Mouse (Mus musculus) midbrain, embryonic 16.5 days (tissue): Measurements from ENCODE around the gene Lhfp. TPM values are rescaled to one million over a fixed set of nuclear protein-coding genes. Genes with fewer than 3 reads are reported as not detected.

ENCODE experiments used
- ATAC-seq: fragments of 200-750 bp; cut with Nextera tagmentation; 2 replicates; pipeline ENCODE4 v1.8.0; 2017; ENCODE audit warnings: moderate TSS enrichment
- H3K27ac ChIP-seq: fragments of 300-500 bp; sonication (generic); 2 replicates; pipeline ENCODE4 v1.5.1; 2014; ENCODE audit warnings: mild to moderate bottlenecking, low read length, mixed read lengths
- H3K27me3 ChIP-seq: fragments of 300-500 bp; sonication (generic); 2 replicates; pipeline ENCODE4 v1.6.1; 2014; ENCODE audit warnings: low read depth, low read length, mixed read lengths; ENCODE audit not compliant: control insufficient read depth, insufficient read depth
- H3K36me3 ChIP-seq: fragments of 300-500 bp; sonication (generic); 2 replicates; pipeline ENCODE4 v1.6.1; 2014; ENCODE audit warnings: mild to moderate bottlenecking, low read length, moderate library complexity, mixed read lengths; ENCODE audit not compliant: control insufficient read depth, insufficient read depth
- H3K4me1 ChIP-seq: fragments of 300-500 bp; sonication (generic); 2 replicates; pipeline ENCODE4 v1.6.1; 2014; ENCODE audit warnings: mild to moderate bottlenecking, low read length, mixed read lengths; ENCODE audit not compliant: control insufficient read depth, insufficient read depth
- H3K4me2 ChIP-seq: fragments of 300-500 bp; sonication (generic); 2 replicates; pipeline ENCODE4 v1.6.1; 2014; ENCODE audit warnings: mild to moderate bottlenecking, low read length, mixed read lengths
- H3K4me3 ChIP-seq: fragments of 300-500 bp; sonication (generic); 2 replicates; pipeline ENCODE4 v1.5.1; 2014; ENCODE audit warnings: low read depth, mild to moderate bottlenecking, low read length, moderate library complexity, mixed read lengths
- H3K9ac ChIP-seq: fragments of 300-500 bp; sonication (generic); 2 replicates; pipeline ENCODE4 v1.6.1; 2014; ENCODE audit warnings: low read depth, low read length, mixed read lengths
- H3K9me3 ChIP-seq: fragments of 300-500 bp; sonication (generic); replicated peaks from 2 replicates; pipeline ENCODE4 v1.6.1; 2014; ENCODE audit warnings: mild to moderate bottlenecking, low read length, mixed read lengths; ENCODE audit not compliant: control insufficient read depth, poor library complexity, severe bottlenecking
- WGBS: fragments of 180-500 bp; shearing (Covaris S2); extraction: QIAGEN DNeasy Blood & Tissue Kit; methylation state at CpG from one replicate; pipeline ENCODE4 v1.1.7; 2014; 5-methylcytosine and 5-hydroxymethylcytosine counted together
- polyA plus RNA-seq: library from polyadenylated mRNA; unstranded; fragments of >200 nt; fragmentation: Nextera tagmentation; extraction: Ambion mirVana; gene quantifications from 2 replicates; pipeline ENCODE4 v1.2.1, GENCODE M21; 2015

Lhfp gene
- polyA plus RNA-seq, 1 experiment from 2014 or later = 64.1 TPM

- ATAC-seq = no peak
- Histone ChIP-seq H3K4me2 (no peak overlapping the region), H3K9me3 (no peaks in the 10 kb centered on the region), H3K27me3 (no peaks in the 10 kb centered on the region), H3K36me3 (no peaks in the 10 kb centered on the region), H3K4me3 (no peak overlapping the region), H3K27ac (no peak overlapping the region), H3K4me1 (no peaks in the 10 kb centered on the region), H3K9ac (no peak overlapping the region)
- 76% methylated on average over 8 of the region's 8 CpGs for WGBS
Measured at GRCm38 (mm10) chr3:53125495-53125894, 84.2 kb downstream of the Lhfp start.

- ATAC-seq = no peak
Measured at GRCm38 (mm10) chr3:53138785-53139184, 97.5 kb downstream of the Lhfp start.

GRCm38 (mm10) chr3:53139205-53139604 is 97.9 kb downstream of the Lhfp start:
- Histone ChIP-seq H3K27ac (no peak overlapping the region), H3K9me3 (no peaks in the 10 kb centered on the region), H3K9ac (no peak overlapping the region), H3K4me2 (no peak overlapping the region), H3K27me3 (no peaks in the 10 kb centered on the region), H3K36me3 (no peaks in the 10 kb centered on the region), H3K4me3 (no peak overlapping the region), H3K4me1 (peaks cover 2% of the 10 kb centered on the region; the same call in 1 of the 2 replicates)
- ATAC-seq = no peak

More at GRCm38 (mm10) chr3:53138785-53139184, 97.5 kb downstream of the Lhfp start:
- Histone ChIP-seq H3K36me3 (no peaks in the 10 kb centered on the region), H3K4me3 (no peak overlapping the region), H3K9ac (no peak overlapping the region), H3K4me1 (peaks cover 2% of the 10 kb centered on the region; the same call in 1 of the 2 replicates), H3K9me3 (no peaks in the 10 kb centered on the region), H3K27me3 (no peaks in the 10 kb centered on the region), H3K4me2 (no peak overlapping the region), H3K27ac (no peak overlapping the region)
- WGBS = 94% methylated on average over 2 of the region's 2 CpGs

GRCm38 (mm10) chr3:53139642-53140041 is 98.3 kb downstream of the Lhfp start:
- H3K27ac ChIP-seq = no peak overlapping the region
- H3K4me1 ChIP-seq = peaks cover 2% of the 10 kb centered on the region; the same call in 1 of the 2 replicates
- ATAC-seq = no peak
- no peak overlapping the region for H3K9ac ChIP-seq
- WGBS = 88% methylated on average over 5 of the region's 5 CpGs
- no peaks in the 10 kb centered on the region for H3K36me3 ChIP-seq
- H3K9me3 ChIP-seq = no peaks in the 10 kb centered on the region
- H3K4me3 ChIP-seq = no peak overlapping the region
- no peaks in the 10 kb centered on the region for H3K27me3 ChIP-seq
- H3K4me2 ChIP-seq = no peak overlapping the region

- H3K4me3 ChIP-seq = no peak overlapping the region
- no peaks in the 10 kb centered on the region for H3K27me3 ChIP-seq
- no peaks in the 10 kb centered on the region for H3K36me3 ChIP-seq
- no peaks in the 10 kb centered on the region for H3K9me3 ChIP-seq
- H3K9ac ChIP-seq = no peak overlapping the region
- no peak overlapping the region for H3K4me2 ChIP-seq
- WGBS = 61% methylated on average over 9 of the region's 9 CpGs
- ATAC-seq = no peak
- H3K4me1 ChIP-seq = peaks cover 2% of the 10 kb centered on the region; the same call in 1 of the 2 replicates
- H3K27ac ChIP-seq = no peak overlapping the region
Measured at GRCm38 (mm10) chr3:53142528-53142927, 101.2 kb downstream of the Lhfp start.

GRCm38 (mm10) chr3:53145526-53145925 is 104.2 kb downstream of the Lhfp start:
- Histone ChIP-seq H3K9me3 (no peaks in the 10 kb centered on the region), H3K36me3 (no peaks in the 10 kb centered on the region), H3K4me1 (peaks cover 2% of the 10 kb centered on the region; the same call in 1 of the 2 replicates), H3K4me2 (no peak overlapping the region), H3K27me3 (no peaks in the 10 kb centered on the region), H3K9ac (no peak overlapping the region), H3K27ac (no peak overlapping the region), H3K4me3 (no peak overlapping the region)
- ATAC-seq = no peak
- 50% methylated on average over 2 of the region's 2 CpGs for WGBS

- Histone ChIP-seq H3K9ac (no peak overlapping the region), H3K4me2 (no peak overlapping the region), H3K9me3 (no peaks in the 10 kb centered on the region), H3K27ac (no peak overlapping the region), H3K36me3 (no peaks in the 10 kb centered on the region), H3K27me3 (no peaks in the 10 kb centered on the region), H3K4me3 (no peak overlapping the region), H3K4me1 (peaks cover 2% of the 10 kb centered on the region; the same call in 1 of the 2 replicates)
- ATAC-seq = no peak
- 76% methylated on average over 5 of the region's 5 CpGs for WGBS
Measured at GRCm38 (mm10) chr3:53145946-53146345, 104.6 kb downstream of the Lhfp start.

- Histone ChIP-seq H3K27ac (no peak overlapping the region), H3K4me3 (no peak overlapping the region), H3K9me3 (no peaks in the 10 kb centered on the region), H3K27me3 (no peaks in the 10 kb centered on the region), H3K36me3 (no peaks in the 10 kb centered on the region), H3K9ac (no peak overlapping the region), H3K4me2 (no peak overlapping the region), H3K4me1 (peaks cover 2% of the 10 kb centered on the region; the same call in 1 of the 2 replicates)
- no peak for ATAC-seq
- WGBS = 92% methylated on average over 5 of the region's 5 CpGs
Measured at GRCm38 (mm10) chr3:53147001-53147400, 105.7 kb downstream of the Lhfp start.

- no peak for ATAC-seq
- Histone ChIP-seq H3K9me3 (0 out of 2 replicates have a peak, but pooled peaks cover 3% of the 10 kb centered on the region), H3K27ac (no peak overlapping the region), H3K4me2 (no peak overlapping the region), H3K4me3 (no peak overlapping the region), H3K27me3 (no peaks in the 10 kb centered on the region), H3K36me3 (no peaks in the 10 kb centered on the region), H3K9ac (no peak overlapping the region), H3K4me1 (no peaks in the 10 kb centered on the region)
- 92% methylated on average over 3 of the region's 3 CpGs for WGBS
Measured at GRCm38 (mm10) chr3:53148751-53149150, 107.4 kb downstream of the Lhfp start.
